Mouse (Mus musculus): Measurements from ENCODE around the gene Snapc4. TPM values are rescaled to one million over a fixed set of nuclear protein-coding genes. Genes with fewer than 3 reads are reported as not detected.

Snapc4 gene
- total and polyA plus RNA-seq, 3 experiments: 15.3 to 47.1 (median 42.7) TPM

- Histone ChIP-seq H3K27me3 (replicated peaks) (no peaks in the 10 kb centered on the region), H3K36me3 (replicated peaks in 1 of 2; ENCODE audit: control insufficient read depth in 1 of 2, insufficient read depth in 1 of 2, low read length in 1 of 2) (peaks cover 60 to 85% of the 10 kb centered on the region in 2 experiments), H3K4me3 (replicated peaks in 1 of 3; ENCODE audit: low read depth in 2 of 3, low read length in 2 of 3, poor library complexity in 1 of 3) (no peak overlapping the region), H3K79me2 (replicated peaks; ENCODE audit: control insufficient read depth, extremely low read depth, insufficient read depth, poor library complexity, severe bottlenecking) (no peaks in the 10 kb centered on the region), H3K9me3 (replicated peaks; ENCODE audit: low read length) (no peaks in the 10 kb centered on the region), H3K4me1 (ENCODE audit: control insufficient read depth in 1 of 2, insufficient read depth in 2 of 2) (no peaks in the 10 kb centered on the region), H3K9ac (ENCODE audit: insufficient read depth, low read depth) (no peak overlapping the region), H3K27ac (ENCODE audit: insufficient read depth, low read depth) (no peak overlapping the region), H3K4me2 (ENCODE audit: insufficient read depth, low read depth, poor library complexity, severe bottlenecking) (no peak overlapping the region)
- dilution Hi-C loops (cut with MboI; ENCODE audit: extremely low pct_ligation_motif_present, extremely low pct_unique_long_range_greater_than_20kb, low sequenced_read_pairs) (no loop called here), in situ Hi-C loops (cut with MboI; ENCODE audit: low pct_ligation_motif_present, low pct_unique_long_range_greater_than_20kb, low sequenced_read_pairs) (no loop called here)
- DNase-seq (ENCODE audit: extremely low read depth): no peak
- no peak for TF ChIP-seq MAFK (IDR thresholded peaks at IDR 0.05; ENCODE audit: insufficient replicate concordance, low read length)
- no peak for TF ChIP-seq ZNF384 (IDR thresholded peaks at IDR 0.05; ENCODE audit: low read depth, low read length)
- no peak for TF ChIP-seq USF1 (IDR thresholded peaks at IDR 0.05; ENCODE audit: low read depth, low read length)
- TF ChIP-seq SIN3A (IDR thresholded peaks at IDR 0.05; ENCODE audit: low read length): no peak
- TF ChIP-seq IRF4 (IDR thresholded peaks at IDR 0.05; ENCODE audit: low read depth, low read length): no peak
- no peak for TF ChIP-seq RCOR1 (conservative IDR thresholded peaks at IDR 0.05; ENCODE audit: low read depth, low read length)
- no peak for TF ChIP-seq POLR2A (IDR thresholded peaks at IDR 0.05; ENCODE audit: low read depth, low read length)
- TF ChIP-seq CTCF (conservative IDR thresholded peaks at IDR 0.05 in 1 of 2, IDR thresholded peaks at IDR 0.05 in 1 of 2; ENCODE audit: low read depth in 2 of 2, low read length in 2 of 2): no peak
- no peak for TF ChIP-seq RAD21 (IDR thresholded peaks at IDR 0.05; ENCODE audit: low read depth, low read length)
- TF ChIP-seq CHD2 (IDR thresholded peaks at IDR 0.05; ENCODE audit: low read length): no peak
Observed at GRCm38 (mm10) chr2:26363481-26363880, 17.0 kb downstream of the Snapc4 start.

GRCm38 (mm10) chr2:26362991-26363390, 17.5 kb downstream of the Snapc4 start:
- DNase-seq (ENCODE audit: extremely low read depth): no peak
- TF ChIP-seq PAX5 (IDR thresholded peaks at IDR 0.05; ENCODE audit: low read length) (no peak), POLR2A (IDR thresholded peaks at IDR 0.05; ENCODE audit: low read depth, low read length) (no peak), POLR2AphosphoS2 (IDR thresholded peaks at IDR 0.05; ENCODE audit: low read depth, low read length) (no peak), HCFC1 (IDR thresholded peaks at IDR 0.05; ENCODE audit: low read depth, low read length) (no peak)
- dilution Hi-C loops (cut with MboI; ENCODE audit: extremely low pct_ligation_motif_present, extremely low pct_unique_long_range_greater_than_20kb, low sequenced_read_pairs): no loop called here
- H3K9me3 ChIP-seq (replicated peaks; ENCODE audit: low read length): no peaks in the 10 kb centered on the region
- no peaks in the 10 kb centered on the region for H3K27me3 ChIP-seq (replicated peaks)
- H3K4me1 ChIP-seq (ENCODE audit: control insufficient read depth in 1 of 2, insufficient read depth in 2 of 2): no peaks in the 10 kb centered on the region
- H3K4me2 ChIP-seq (ENCODE audit: insufficient read depth, low read depth, poor library complexity, severe bottlenecking): no peak overlapping the region
- in situ Hi-C loops (cut with MboI; ENCODE audit: low pct_ligation_motif_present, low pct_unique_long_range_greater_than_20kb, low sequenced_read_pairs): no loop called here
- H3K4me3 ChIP-seq (replicated peaks in 1 of 3; ENCODE audit: low read depth in 2 of 3, low read length in 2 of 3, poor library complexity in 1 of 3): no peak overlapping the region
- H3K27ac ChIP-seq (ENCODE audit: insufficient read depth, low read depth): no peak overlapping the region
- no peaks in the 10 kb centered on the region for H3K79me2 ChIP-seq (replicated peaks; ENCODE audit: control insufficient read depth, extremely low read depth, insufficient read depth, poor library complexity, severe bottlenecking)
- peaks cover 55 to 81% of the 10 kb centered on the region in 2 experiments for H3K36me3 ChIP-seq (replicated peaks in 1 of 2; ENCODE audit: control insufficient read depth in 1 of 2, insufficient read depth in 1 of 2, low read length in 1 of 2)
- H3K9ac ChIP-seq (ENCODE audit: insufficient read depth, low read depth): no peak overlapping the region

- no peak for DNase-seq (ENCODE audit: extremely low read depth)
- H3K9ac ChIP-seq (ENCODE audit: insufficient read depth, low read depth): no peak within 1 kb of the TSS
- no peak within 1 kb of the TSS for H3K4me2 ChIP-seq (ENCODE audit: insufficient read depth, low read depth, poor library complexity, severe bottlenecking)
- H3K27ac ChIP-seq (ENCODE audit: insufficient read depth, low read depth): no peak within 1 kb of the TSS
- H3K36me3 ChIP-seq (replicated peaks in 1 of 2; ENCODE audit: control insufficient read depth in 1 of 2, insufficient read depth in 1 of 2, low read length in 1 of 2): peaks cover 33 to 72% of the 10 kb centered on the region in 2 experiments
- no peak within 1 kb of the TSS for H3K4me3 ChIP-seq (replicated peaks in 1 of 3; ENCODE audit: low read depth in 2 of 3, low read length in 2 of 3, poor library complexity in 1 of 3)
- no peak for TF ChIP-seq MEF2A (IDR thresholded peaks at IDR 0.05; ENCODE audit: borderline replicate concordance, low read depth, low read length)
- no peak for TF ChIP-seq MXI1 (IDR thresholded peaks at IDR 0.05; ENCODE audit: low read depth, low read length)
- no peak for TF ChIP-seq ZMIZ1 (IDR thresholded peaks at IDR 0.05; ENCODE audit: low read depth, low read length)
- TF ChIP-seq RCOR1 (conservative IDR thresholded peaks at IDR 0.05; ENCODE audit: low read depth, low read length): no peak
- TF ChIP-seq CHD2 (IDR thresholded peaks at IDR 0.05; ENCODE audit: low read length): no peak
- no peak for TF ChIP-seq MAX (IDR thresholded peaks at IDR 0.05; ENCODE audit: low read length)
- TF ChIP-seq MAFK (IDR thresholded peaks at IDR 0.05; ENCODE audit: insufficient replicate concordance, low read length): no peak
- TF ChIP-seq SIN3A (IDR thresholded peaks at IDR 0.05; ENCODE audit: low read length): no peak
- no peak for TF ChIP-seq ZKSCAN1 (IDR thresholded peaks at IDR 0.05; ENCODE audit: borderline replicate concordance, low read depth, low read length)
- no peak for TF ChIP-seq JUND (conservative IDR thresholded peaks at IDR 0.05; ENCODE audit: low read depth, low read length)
- TF ChIP-seq ETS1 (conservative IDR thresholded peaks at IDR 0.05; ENCODE audit: low read depth, low read length): no peak
- no peaks in the 10 kb centered on the region for H3K9me3 ChIP-seq (replicated peaks; ENCODE audit: low read length)
- dilution Hi-C loops (cut with MboI; ENCODE audit: extremely low pct_ligation_motif_present, extremely low pct_unique_long_range_greater_than_20kb, low sequenced_read_pairs) (no loop called here), in situ Hi-C loops (cut with MboI; ENCODE audit: low pct_ligation_motif_present, low pct_unique_long_range_greater_than_20kb, low sequenced_read_pairs) (no loop called here)
- no peaks in the 10 kb centered on the region for H3K79me2 ChIP-seq (replicated peaks; ENCODE audit: control insufficient read depth, extremely low read depth, insufficient read depth, poor library complexity, severe bottlenecking)
- H3K4me1 ChIP-seq (ENCODE audit: control insufficient read depth in 1 of 2, insufficient read depth in 2 of 2): no peaks in the 10 kb centered on the region
- no peaks in the 10 kb centered on the region for H3K27me3 ChIP-seq (replicated peaks)
Observed at GRCm38 (mm10) chr2:26360772-26361171, 19.7 kb downstream of the Snapc4 start, which contains the start of gene Card9. Gene Card9 (minus strand): TSS chr2:26360918.
